Mouse (Mus musculus) gastrocnemius, postnatal 14 days (tissue): ENCODE measurements around the gene Gm3259. TPM values are rescaled to one million over a fixed set of nuclear protein-coding genes. Genes with fewer than 3 reads are reported as not detected.
"Not testable (repeated sequence)": the region's sequence is repeated elsewhere in the genome, so short reads cannot be mapped to it uniquely, and the experiment has no call there.

Source experiments
- DNase-seq: peaks from one replicate; pipeline ENCODE4 v3.0.0; 2021; ENCODE audit warnings: mixed read lengths
- intact Hi-C: fragments of 180-260 bp; cut with DNase I; formaldehyde crosslinking; loops from one replicate; pipeline ENCODE4 v1.15.1; 2025; ENCODE audit warnings: low total_unique reads
- long read RNA-seq, 2 experiments: library from polyadenylated mRNA; stranded (forward); transcript quantifications; one replicate each; pipeline ENCODE4 v2.0.0; 2021
- total RNA-seq, 2 experiments: library from RNA; stranded (reverse); gene quantifications; 2 replicates each; pipeline ENCODE4 v1.2.3; 2021

Gene Gm3259
- not detected for total RNA-seq
- long read RNA-seq, experiment 1 = 0 reads
- long read RNA-seq, experiment 2 = 0 reads

DNA sequence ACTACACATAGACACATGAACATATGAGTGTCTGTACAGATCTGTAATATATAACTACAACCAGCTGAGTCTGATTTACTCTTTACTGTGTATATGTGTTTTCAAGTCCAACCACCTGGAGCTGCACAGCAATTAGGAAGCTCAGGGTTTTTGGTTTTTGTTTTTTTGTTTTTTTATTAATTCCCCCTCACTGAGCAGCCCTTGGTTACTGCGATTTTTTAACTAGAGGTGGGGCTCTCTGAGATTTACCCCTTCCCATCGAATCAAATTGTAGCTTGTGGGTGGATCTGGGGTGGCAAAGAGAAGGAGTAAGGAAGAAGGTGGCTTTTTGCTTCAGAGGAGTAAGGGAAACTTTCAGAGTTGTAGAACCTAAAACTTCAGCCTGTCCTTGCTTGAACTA lies at the start of gene Gm3259:
Gene Gm3259, plus strand, starts transcription at position 301 of the 400 bp plus-strand sequence.
- intact Hi-C loops = not testable (repeated sequence)

DNA sequence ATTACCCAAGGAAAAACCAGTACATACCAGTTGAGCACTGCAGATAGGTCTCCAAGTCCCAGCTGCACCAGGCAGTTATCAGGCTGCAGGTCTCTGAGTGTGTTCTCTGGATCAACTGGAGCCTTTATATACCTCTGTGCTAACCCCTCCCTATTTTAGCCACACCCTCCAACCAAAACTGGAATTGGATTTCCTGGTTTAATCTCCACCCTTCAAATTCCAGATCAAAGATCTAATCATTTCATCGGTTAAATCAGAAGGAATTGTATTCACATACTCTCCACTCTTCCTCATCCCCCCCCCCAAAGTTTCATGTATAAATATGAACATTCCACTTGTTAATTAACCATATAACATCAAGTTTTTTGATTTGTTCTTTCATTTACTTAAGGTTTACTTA lies 33.0 kb upstream of the Gm3259 start, which contains the start of gene Gm10424:
Gene Gm10424, minus strand, starts transcription at position 101 of the 400 bp plus-strand sequence.
- intact Hi-C loops, DNase-seq: not testable (repeated sequence)

More for the DNA sequence above, at the start of gene Gm3259:
- DNase-seq = not testable (repeated sequence)

Other genes with a start within 250 kb of the Gm3259 start
- not detected for gene Gm7942, start 199.0 kb upstream of the Gm3259 start, total RNA-seq
- not detected for gene Gm16513, start 123.3 kb upstream of the Gm3259 start, total RNA-seq
- gene Gm10424, start 33.1 kb upstream of the Gm3259 start, total RNA-seq = not detected
- not detected for gene D5Ertd577e, start 150.9 kb downstream of the Gm3259 start, total RNA-seq
- gene Gm3286, start 204.8 kb downstream of the Gm3259 start, total RNA-seq = not detected